In genomic region chr2:43556985-43557384, GRCm38 (mm10) we compare ENCODE assay signal across 29 mouse cellular contexts. TPM values are rescaled to one million over a fixed set of nuclear protein-coding genes. Genes with fewer than 3 reads are reported as not detected.
A peak's percentile ranks its signal among the peaks of the same experiment; 100 is the strongest.
DNase-seq lines count a peak whose midpoint lies in the region; ATAC-seq and TF ChIP-seq lines count a peak whose summit lies in the region.
"Had no signal": no experiment of that assay in that cellular context is flagged by ENCODE, and none has a peak within 500 bp of the region (broad histone marks: within the 10 kb centered on the region; RNA-seq: fewer than 3 reads in every experiment).

No protein-coding gene starts in this region.

- no peak overlapping the region for H3K4me2 ChIP-seq in midbrain, embryonic 11.5 days
- H3K4me2 ChIP-seq in midbrain, embryonic 15.5 days = no peak overlapping the region
- H3K4me2 ChIP-seq in CH12.LX (ENCODE audit: insufficient read depth, low read depth, poor library complexity, severe bottlenecking) = peak overlapping the region; percentile 96
- H3K4me2 ChIP-seq: forebrain, embryonic 13.5 days; heart, embryonic 12.5 days; heart, embryonic 15.5 days; hindbrain, embryonic 13.5 days had no signal

- H3K4me3 ChIP-seq in liver, adult 2 months (ENCODE audit: insufficient read depth, low read depth, low read length) = peak overlapping the region; percentile 86
- no peak overlapping the region for H3K4me3 ChIP-seq in midbrain, embryonic 11.5 days (ENCODE audit: low read depth, low read length)
- H3K4me3 ChIP-seq in midbrain, embryonic 15.5 days = no peak overlapping the region
- peak overlapping the region; percentile 59 to 78 (median 71) for H3K4me3 ChIP-seq in CH12.LX (replicated peaks in 1 of 3; ENCODE audit: low read depth in 2 of 3, low read length in 2 of 3, poor library complexity in 1 of 3)
- H3K4me3 ChIP-seq: forebrain, embryonic 10.5 days; forebrain, embryonic 13.5 days; gastrocnemius, adult 2 months; heart, embryonic 12.5 days; heart, embryonic 15.5 days; hindbrain, embryonic 10.5 days; hindbrain, embryonic 13.5 days had no signal

- no peak for TF ChIP-seq POLR2A in liver, adult 2 months (IDR thresholded peaks at IDR 0.05; ENCODE audit: extremely low read depth, insufficient read depth, low read length)
- TF ChIP-seq POLR2A in CH12.LX (IDR thresholded peaks at IDR 0.05; ENCODE audit: low read depth, low read length) = peak; percentile 29; the same call in 1 of the 2 replicates

- TF ChIP-seq CTCF in liver, adult 2 months (IDR thresholded peaks at IDR 0.05; ENCODE audit: low read depth, low read length) = no peak
- TF ChIP-seq CTCF in CH12.LX (conservative IDR thresholded peaks at IDR 0.05 in 1 of 2, IDR thresholded peaks at IDR 0.05 in 1 of 2; ENCODE audit: low read depth in 2 of 2, low read length in 2 of 2) = no peak

- WGBS in liver, adult 2 months = 36% methylated on average over 3 of the region's 3 CpGs
- 77% methylated on average over 3 of the region's 3 CpGs for WGBS in midbrain, embryonic 11.5 days
- 72% methylated on average over 3 of the region's 3 CpGs for WGBS in midbrain, embryonic 15.5 days

- in situ Hi-C loops in CH12.LX (cut with MboI; ENCODE audit: low pct_ligation_motif_present, low pct_unique_long_range_greater_than_20kb, low sequenced_read_pairs) = no loop called here

- H3K9ac ChIP-seq in liver, adult 2 months (ENCODE audit: low read depth, low read length) = peak overlapping the region; percentile 92
- no peak overlapping the region for H3K9ac ChIP-seq in midbrain, embryonic 11.5 days (ENCODE audit: low read length)
- no peak overlapping the region for H3K9ac ChIP-seq in midbrain, embryonic 15.5 days
- H3K9ac ChIP-seq in CH12.LX (ENCODE audit: insufficient read depth, low read depth) = peak overlapping the region; percentile 68
- H3K9ac ChIP-seq: forebrain, embryonic 13.5 days; heart, embryonic 12.5 days; heart, embryonic 15.5 days; hindbrain, embryonic 13.5 days had no signal

- H3K36me3 ChIP-seq in liver, adult 2 months (ENCODE audit: control insufficient read depth, insufficient read depth, low read length) = peaks cover 27% of the 10 kb centered on the region
- H3K36me3 ChIP-seq in midbrain, embryonic 11.5 days (ENCODE audit: control insufficient read depth, insufficient read depth, low read length) = no peaks in the 10 kb centered on the region
- no peaks in the 10 kb centered on the region for H3K36me3 ChIP-seq in midbrain, embryonic 15.5 days (replicated peaks)
- H3K36me3 ChIP-seq in CH12.LX (replicated peaks in 1 of 2; ENCODE audit: control insufficient read depth in 1 of 2, insufficient read depth in 1 of 2, low read length in 1 of 2) = peaks cover 2 to 20% of the 10 kb centered on the region in 2 experiments
- H3K36me3 ChIP-seq: forebrain, embryonic 10.5 days; G1E; heart, embryonic 12.5 days; heart, embryonic 15.5 days; hindbrain, embryonic 10.5 days; hindbrain, embryonic 13.5 days had no signal

- H3K4me1 ChIP-seq in liver, adult 2 months (ENCODE audit: control insufficient read depth, insufficient read depth, low read length) = peaks cover 21% of the 10 kb centered on the region; the same call in 1 of the 2 replicates
- H3K4me1 ChIP-seq in midbrain, embryonic 11.5 days (ENCODE audit: control insufficient read depth, insufficient read depth, low read length) = 0 out of 2 replicates have a peak, but pooled peaks cover 3% of the 10 kb centered on the region
- no peaks in the 10 kb centered on the region for H3K4me1 ChIP-seq in midbrain, embryonic 15.5 days
- H3K4me1 ChIP-seq in CH12.LX (ENCODE audit: control insufficient read depth in 1 of 2, insufficient read depth in 2 of 2) = peaks cover 10 to 41% of the 10 kb centered on the region in 2 experiments
- H3K4me1 ChIP-seq: forebrain, embryonic 13.5 days; heart, embryonic 12.5 days; heart, embryonic 15.5 days; hindbrain, embryonic 13.5 days had no signal

- no peak for ATAC-seq in midbrain, embryonic 11.5 days (ENCODE audit: low FRiP score)
- ATAC-seq in midbrain, embryonic 15.5 days (replicated peaks) = no peak
- ATAC-seq: forebrain, embryonic 16.5 days; hindbrain, embryonic 16.5 days; Patski had no signal

- TF ChIP-seq EP300 in CH12.LX (IDR thresholded peaks at IDR 0.05; ENCODE audit: low read length) = peak; percentile 84

- peaks cover 6% of the 10 kb centered on the region; the same call in 1 of the 2 replicates for H3K79me2 ChIP-seq in liver, adult 2 months (ENCODE audit: control insufficient read depth, insufficient read depth, low read length)
- peaks cover 22% of the 10 kb centered on the region for H3K79me2 ChIP-seq in CH12.LX (replicated peaks; ENCODE audit: control insufficient read depth, extremely low read depth, insufficient read depth, poor library complexity, severe bottlenecking)

- H3K27ac ChIP-seq in liver, adult 2 months (replicated peaks; ENCODE audit: insufficient read depth, low read depth, low read length) = peak overlapping the region; percentile 94
- H3K27ac ChIP-seq in midbrain, embryonic 11.5 days (ENCODE audit: low read depth, low read length) = no peak overlapping the region
- no peak overlapping the region for H3K27ac ChIP-seq in midbrain, embryonic 15.5 days
- H3K27ac ChIP-seq in CH12.LX (ENCODE audit: insufficient read depth, low read depth) = peak overlapping the region; percentile 98
- H3K27ac ChIP-seq: forebrain, embryonic 10.5 days; forebrain, embryonic 13.5 days; gastrocnemius, adult 2 months; heart, embryonic 15.5 days; hindbrain, embryonic 10.5 days; hindbrain, embryonic 13.5 days had no signal

- no peak for TF ChIP-seq RAD21 in CH12.LX (IDR thresholded peaks at IDR 0.05; ENCODE audit: low read depth, low read length)

- dilution Hi-C loops in CH12.LX (cut with MboI; ENCODE audit: extremely low pct_ligation_motif_present, extremely low pct_unique_long_range_greater_than_20kb, low sequenced_read_pairs) = no loop called here

- H3K27me3 ChIP-seq in liver, adult 2 months (ENCODE audit: control insufficient read depth, insufficient read depth, low read length) = no peaks in the 10 kb centered on the region
- no peaks in the 10 kb centered on the region for H3K27me3 ChIP-seq in midbrain, embryonic 11.5 days (ENCODE audit: control insufficient read depth, insufficient read depth, low read length)
- no peaks in the 10 kb centered on the region for H3K27me3 ChIP-seq in midbrain, embryonic 15.5 days (replicated peaks)
- no peaks in the 10 kb centered on the region for H3K27me3 ChIP-seq in CH12.LX (replicated peaks)
- H3K27me3 ChIP-seq: forebrain, embryonic 13.5 days; heart, embryonic 12.5 days; heart, embryonic 15.5 days; hindbrain, embryonic 13.5 days; Patski had no signal

- H3K9me3 ChIP-seq in midbrain, embryonic 11.5 days (ENCODE audit: control insufficient read depth, low read length) = no peaks in the 10 kb centered on the region
- H3K9me3 ChIP-seq in midbrain, embryonic 15.5 days = no peaks in the 10 kb centered on the region
- H3K9me3 ChIP-seq in CH12.LX (replicated peaks; ENCODE audit: low read length) = no peaks in the 10 kb centered on the region
- H3K9me3 ChIP-seq: forebrain, embryonic 10.5 days; forebrain, embryonic 13.5 days; G1E; heart, embryonic 12.5 days; heart, embryonic 15.5 days; hindbrain, embryonic 10.5 days; hindbrain, embryonic 13.5 days had no signal

- DNase-seq in liver, adult 2 months (ENCODE audit: extremely low read depth, low read depth, low spot score) = no peak
- DNase-seq in liver (no peak), A20 (ENCODE audit: low read depth, low spot score) (peak; percentile 75), CH12.LX (ENCODE audit: extremely low read depth) (peak; percentile 72)
- DNase-seq in midbrain, embryonic 11.5 days (ENCODE audit: low spot score, missing footprints) = peak; percentile 19
- DNase-seq in frontal cortex, postnatal 36 days (ENCODE audit: low spot score in 2 of 2) = no peak
- DNase-seq in layer of hippocampus, adult 9-10 months (ENCODE audit: low spot score) = no peak
- DNase-seq: adrenal gland, postnatal 10 days; adrenal gland, postnatal 36 days; cerebellum, adult 18-20 months; cerebellum, adult 9-10 months; cerebellum, postnatal 14 days; gastrocnemius, adult 2 months; gastrocnemius, postnatal 25 days; heart, adult 18-20 months; heart, postnatal 10 days; heart, postnatal 36 days had no signal

TF ChIP-seq in CH12.LX, 34 proteins besides CTCF, POLR2A, EP300 and RAD21 (continues in another document):
- 0 out of 2 replicates have a peak, but pooled peaks have one; percentile 39 for TF ChIP-seq MAZ (IDR thresholded peaks at IDR 0.05; ENCODE audit: low read depth, low read length)
- no peak for TF ChIP-seq PAX5 (IDR thresholded peaks at IDR 0.05; ENCODE audit: low read length)
- no peak; the same call in 1 of the 2 replicates for TF ChIP-seq RCOR1 (conservative IDR thresholded peaks at IDR 0.05; ENCODE audit: low read depth, low read length)
- no peak for TF ChIP-seq MYC (IDR thresholded peaks at IDR 0.05; ENCODE audit: low read depth, low read length)
- TF ChIP-seq USF1 (IDR thresholded peaks at IDR 0.05; ENCODE audit: low read depth, low read length) = no peak
- peak; percentile 82 for TF ChIP-seq ETS1 (conservative IDR thresholded peaks at IDR 0.05; ENCODE audit: low read depth, low read length)
- TF ChIP-seq MEF2A (IDR thresholded peaks at IDR 0.05; ENCODE audit: borderline replicate concordance, low read depth, low read length) = peak; percentile 77; the same call in 1 of the 2 replicates
- TF ChIP-seq NRF1 (IDR thresholded peaks at IDR 0.05; ENCODE audit: low read depth, low read length) = no peak
- TF ChIP-seq BHLHE40 (IDR thresholded peaks at IDR 0.05; ENCODE audit: low read depth, low read length) = peak; percentile 76
- TF ChIP-seq MXI1 (IDR thresholded peaks at IDR 0.05; ENCODE audit: low read depth, low read length) = no peak; the same call in 1 of the 2 replicates
- TF ChIP-seq TBP (conservative IDR thresholded peaks at IDR 0.05; ENCODE audit: low read depth, low read length) = peak; percentile 75; the same call in 1 of the 2 replicates
- 0 out of 2 replicates have a peak, but pooled peaks have one; percentile 29 for TF ChIP-seq HCFC1 (IDR thresholded peaks at IDR 0.05; ENCODE audit: low read depth, low read length)
- TF ChIP-seq GABPA (IDR thresholded peaks at IDR 0.05; ENCODE audit: insufficient replicate concordance, low read depth, low read length) = no peak
- TF ChIP-seq ZKSCAN1 (IDR thresholded peaks at IDR 0.05; ENCODE audit: borderline replicate concordance, low read depth, low read length) = no peak
- peak; percentile 26; the same call in 1 of the 2 replicates for TF ChIP-seq ELF1 (IDR thresholded peaks at IDR 0.05; ENCODE audit: low read depth, low read length)
- no peak for TF ChIP-seq JUN (IDR thresholded peaks at IDR 0.05; ENCODE audit: insufficient read depth, low read depth, low read length)

RNA-seq across cellular contexts. Expression of gene Kynu, which starts 1.9 kb away (rescaled TPM):
- total RNA-seq in liver, adult 2 months (2014; rRNA removed) = 130 and 154 TPM in 2 replicates
- polyA plus RNA-seq in liver, adult 2 months (2012; rRNA removed) = 52.8 and 54.1 TPM in 2 replicates
- polyA plus RNA-seq in midbrain, embryonic 11.5 days (2014; fragmentation: Nextera tagmentation; extraction: Ambion mirVana) = 1.9 and 2.6 TPM in 2 replicates
- 0.17 and 0.59 TPM in 2 replicates for polyA plus RNA-seq in midbrain, embryonic 15.5 days (2015; fragmentation: Nextera tagmentation; extraction: Ambion mirVana)
- total RNA-seq in CH12.LX (2012; rRNA removed) = 31.2 and 42.4 TPM in 2 replicates
- 106 and 119 TPM in 2 replicates for total RNA-seq in CH12.LX (2014; rRNA removed)
- 77.6 and 88.1 TPM in 2 replicates for polyA plus RNA-seq in CH12.LX (2012; ENCODE audit: insufficient read length, low read depth)
- total RNA-seq: gastrocnemius, adult 2 months; gastrocnemius, postnatal 25 days; heart, postnatal 36 days had no signal
- polyA plus RNA-seq: C2C12; G1E; heart, embryonic 12.5 days had no signal

Comparison
In these comparisons a context has a peak if more than half of its experiments do, and no peak if none do; other contexts are left out.
1. DNase-seq: peak in midbrain, embryonic 11.5 days (single experiment), A20 (single experiment) and CH12.LX (single experiment); none in liver, adult 2 months (single experiment), liver (single experiment), frontal cortex, postnatal 36 days (0 of 2) and layer of hippocampus, adult 9-10 months (single experiment).
2. H3K27ac ChIP-seq: peak in liver, adult 2 months (single experiment) and CH12.LX (single experiment); none in midbrain, embryonic 11.5 days (single experiment) and midbrain, embryonic 15.5 days (single experiment).
3. H3K4me3 ChIP-seq: peak in liver, adult 2 months (single experiment) and CH12.LX (3 of 3); none in midbrain, embryonic 11.5 days (single experiment) and midbrain, embryonic 15.5 days (single experiment).
4. H3K9ac ChIP-seq: peak in liver, adult 2 months (single experiment) and CH12.LX (single experiment); none in midbrain, embryonic 11.5 days (single experiment) and midbrain, embryonic 15.5 days (single experiment).
5. RNA of gene Kynu, which starts 1.9 kb away (polyA plus RNA-seq): 77.6 to 88.1 TPM in CH12.LX and 52.8 to 54.1 TPM in liver, adult 2 months; 1.9 to 2.6 TPM in midbrain, embryonic 11.5 days and 0.17 to 0.59 TPM in midbrain, embryonic 15.5 days; every median in the first group is over 10 times any median in the second.